Mouse (Mus musculus) stomach, postnatal 0 days (tissue): ENCODE results near the gene Nme3.

Experiments
- CTCF ChIP-seq: IDR thresholded peaks from 2 replicates; pipeline ENCODE4 v1.5.1; 2016; ENCODE audit warnings: antibody characterized with exemption, low read depth, mild to moderate bottlenecking, moderate library complexity
- EP300 ChIP-seq: optimal IDR thresholded peaks from 2 replicates; pipeline ENCODE3; 2016; ENCODE audit warnings: antibody characterized with exemption

GRCm38 (mm10) chr17:24867914-24868313 is 28.4 kb upstream of the Nme3 start:
- TF ChIP-seq CTCF (no peak), EP300 (no peak)
